ENCODE assay signal across 26 mouse cellular contexts in genomic region chr8:13039054-13039453, GRCm38 (mm10). TPM values are rescaled to one million over a fixed set of nuclear protein-coding genes. Genes with fewer than 3 reads are reported as not detected.
DNase-seq lines count a peak whose midpoint lies in the region; ATAC-seq lines count a peak whose summit lies in the region.
"Had no signal": no experiment of that assay in that cellular context is flagged by ENCODE, and none has a peak within 500 bp of the region (broad histone marks: within the 10 kb centered on the region; RNA-seq: fewer than 3 reads in every experiment).

No protein-coding gene starts in this region.

- peak overlapping the region; percentile 43; the same call in 1 of the 2 replicates for H3K4me3 ChIP-seq in liver, embryonic 16.5 days (ENCODE audit: low read depth, low read length)
- peak overlapping the region; percentile 90 for H3K4me3 ChIP-seq in megakaryocyte, embryonic 14.5 days (replicated peaks)
- no peak overlapping the region for H3K4me3 ChIP-seq in hindbrain, embryonic 13.5 days
- H3K4me3 ChIP-seq: forebrain, embryonic 15.5 days; heart, embryonic 15.5 days; limb, embryonic 12.5 days; neural tube, embryonic 15.5 days had no signal

- H3K4me2 ChIP-seq in liver, embryonic 16.5 days (ENCODE audit: low read depth, low read length) = peak overlapping the region; percentile 17
- H3K4me2 ChIP-seq in hindbrain, embryonic 13.5 days = no peak overlapping the region
- H3K4me2 ChIP-seq: forebrain, embryonic 15.5 days; heart, embryonic 15.5 days; limb, embryonic 12.5 days; neural tube, embryonic 15.5 days had no signal

- H3K4me1 ChIP-seq in liver, embryonic 16.5 days (ENCODE audit: control insufficient read depth, low read depth, low read length) = peaks cover 10% of the 10 kb centered on the region; the same call in 1 of the 2 replicates
- H3K4me1 ChIP-seq in megakaryocyte, embryonic 14.5 days = peaks cover 81% of the 10 kb centered on the region
- H3K4me1 ChIP-seq in hindbrain, embryonic 13.5 days (replicated peaks) = 0 out of 2 replicates have a peak, but pooled peaks cover 6% of the 10 kb centered on the region
- H3K4me1 ChIP-seq: neural tube, embryonic 15.5 days had no signal

- peak; percentile 59 for ATAC-seq in granulocyte monocyte progenitor cell, adult 5-6 weeks (replicated peaks; ENCODE audit: poor library complexity, severe bottlenecking)
- no peak for ATAC-seq in liver, embryonic 16.5 days (ENCODE audit: low read depth)
- no peak for ATAC-seq in erythroid progenitor cell, adult 5-6 weeks (replicated peaks; ENCODE audit: low FRiP score, poor library complexity, severe bottlenecking)
- ATAC-seq in hindbrain, embryonic 13.5 days (ENCODE audit: low FRiP score) = no peak
- ATAC-seq: forebrain, embryonic 15.5 days had no signal

- H3K36me3 ChIP-seq in liver, embryonic 16.5 days (ENCODE audit: control insufficient read depth, insufficient read depth) = no peaks in the 10 kb centered on the region
- H3K36me3 ChIP-seq in megakaryocyte, embryonic 14.5 days (replicated peaks; ENCODE audit: low read length) = peaks cover 61% of the 10 kb centered on the region
- no peaks in the 10 kb centered on the region for H3K36me3 ChIP-seq in hindbrain, embryonic 13.5 days
- H3K36me3 ChIP-seq: forebrain, embryonic 15.5 days; heart, embryonic 15.5 days; limb, embryonic 12.5 days; neural tube, embryonic 15.5 days had no signal

- no peaks in the 10 kb centered on the region for H3K9me3 ChIP-seq in liver, embryonic 16.5 days (replicated peaks; ENCODE audit: control insufficient read depth, low read length)
- no peaks in the 10 kb centered on the region for H3K9me3 ChIP-seq in megakaryocyte, embryonic 14.5 days
- H3K9me3 ChIP-seq in hindbrain, embryonic 13.5 days = no peaks in the 10 kb centered on the region
- H3K9me3 ChIP-seq: forebrain, embryonic 15.5 days; heart, embryonic 15.5 days; limb, embryonic 12.5 days; neural tube, embryonic 15.5 days had no signal

- DNase-seq in 416B (ENCODE audit: low read depth) = peak; percentile 43
- no peak for DNase-seq in testis, postnatal 10 days (ENCODE audit: low spot score)
- DNase-seq: cerebellum, adult 8-10 months; gastrocnemius, postnatal 25 days; kidney, adult 18-20 months; kidney, postnatal 14 days; midbrain, embryonic 14.5 days; right cerebral cortex, postnatal 25 days; thymus, adult 18-20 months had no signal

- H3K27ac ChIP-seq in liver, embryonic 16.5 days (ENCODE audit: low read length) = peak overlapping the region; percentile 15; the same call in 1 of the 2 replicates
- H3K27ac ChIP-seq in hindbrain, embryonic 13.5 days = no peak overlapping the region
- H3K27ac ChIP-seq: forebrain, embryonic 15.5 days; heart, embryonic 15.5 days; limb, embryonic 12.5 days; macrophage; neural tube, embryonic 15.5 days had no signal

- H3K9ac ChIP-seq in liver, embryonic 16.5 days (ENCODE audit: low read depth, low read length) = no peak overlapping the region
- no peak overlapping the region for H3K9ac ChIP-seq in hindbrain, embryonic 13.5 days
- H3K9ac ChIP-seq: forebrain, embryonic 15.5 days; heart, embryonic 15.5 days; limb, embryonic 12.5 days; neural tube, embryonic 15.5 days had no signal

- WGBS in liver, embryonic 16.5 days (ENCODE audit: insufficient replicate concordance) = 50% methylated on average over 6 of the region's 6 CpGs
- 80% methylated on average over 6 of the region's 6 CpGs for WGBS in hindbrain, embryonic 13.5 days

- H3K27me3 ChIP-seq in liver, embryonic 16.5 days (ENCODE audit: control insufficient read depth, insufficient read depth, low read depth, low read length) = no peaks in the 10 kb centered on the region
- peaks cover 6% of the 10 kb centered on the region for H3K27me3 ChIP-seq in megakaryocyte, embryonic 14.5 days (replicated peaks)
- no peaks in the 10 kb centered on the region for H3K27me3 ChIP-seq in hindbrain, embryonic 13.5 days
- H3K27me3 ChIP-seq: forebrain, embryonic 15.5 days; heart, embryonic 15.5 days; limb, embryonic 12.5 days; neural tube, embryonic 15.5 days had no signal

RNA-seq across cellular contexts. Expression of gene F10, which starts 1.9 kb away (rescaled TPM):
- 27.7 and 33.4 TPM in 2 replicates for total RNA-seq in granulocyte monocyte progenitor cell, adult 5-6 weeks (2014; fragmentation: Nextera tagmentation)
- 21.3 and 23.1 TPM in 2 replicates for total RNA-seq in granulocyte monocyte progenitor cell, adult 5-6 weeks (2017)
- polyA plus RNA-seq in liver, embryonic 16.5 days (2015; fragmentation: Nextera tagmentation; extraction: Ambion mirVana) = 179 and 195 TPM in 2 replicates
- polyA plus RNA-seq in megakaryocyte, embryonic 14.5 days (2012; ENCODE audit: insufficient read depth, low replicate concordance) = 19.0 and 24.9 TPM in 2 replicates
- total RNA-seq in erythroid progenitor cell, adult 5-6 weeks (2015; ENCODE audit: low replicate concordance) = 1.8 and 2.9 TPM in 2 replicates
- total RNA-seq in erythroid progenitor cell, adult 5-6 weeks (2017; ENCODE audit: low replicate concordance) = 5.1 and 5.6 TPM in 2 replicates
- polyA plus RNA-seq in hindbrain, embryonic 13.5 days (2015; fragmentation: Nextera tagmentation; extraction: Ambion mirVana) = 0.61 and 0.69 TPM in 2 replicates
- total RNA-seq: layer of hippocampus, adult 8-10 months had no signal
- polyA plus RNA-seq: C2C12; cortical plate, adult 2 months had no signal

RNA-seq across cellular contexts. Expression of gene F7, which starts 13.2 kb away (rescaled TPM):
- 1.3 TPM in 1 of 2 replicates, not detected in the other for total RNA-seq in granulocyte monocyte progenitor cell, adult 5-6 weeks (2014; fragmentation: Nextera tagmentation)
- 0.46 and 1.0 TPM in 2 replicates for total RNA-seq in granulocyte monocyte progenitor cell, adult 5-6 weeks (2017)
- 10.9 and 11.0 TPM in 2 replicates for polyA plus RNA-seq in liver, embryonic 16.5 days (2015; fragmentation: Nextera tagmentation; extraction: Ambion mirVana)
- polyA plus RNA-seq in megakaryocyte, embryonic 14.5 days (2012; ENCODE audit: insufficient read depth, low replicate concordance) = 11.8 TPM in 1 of 2 replicates, not detected in the other
- total RNA-seq in erythroid progenitor cell, adult 5-6 weeks (2015; ENCODE audit: low replicate concordance) = not detected in 2 replicates
- total RNA-seq in erythroid progenitor cell, adult 5-6 weeks (2017; ENCODE audit: low replicate concordance) = not detected in 2 replicates
- polyA plus RNA-seq in hindbrain, embryonic 13.5 days (2015; fragmentation: Nextera tagmentation; extraction: Ambion mirVana) = 0.13 TPM in 1 of 2 replicates, not detected in the other
- total RNA-seq: gastrocnemius, postnatal 25 days; layer of hippocampus, adult 8-10 months had no signal
- polyA plus RNA-seq: C2C12; embryonic facial prominence, embryonic 11.5 days; limb, embryonic 12.5 days; midbrain, embryonic 14.5 days; neural tube, embryonic 15.5 days; stomach, embryonic 14.5 days had no signal

RNA-seq across cellular contexts. Expression of gene Proz, which starts 21.7 kb away (rescaled TPM):
- not detected in 2 replicates for total RNA-seq in granulocyte monocyte progenitor cell, adult 5-6 weeks (2014; fragmentation: Nextera tagmentation)
- 0.09 and 0.21 TPM in 2 replicates for total RNA-seq in granulocyte monocyte progenitor cell, adult 5-6 weeks (2017)
- 46.0 and 53.4 TPM in 2 replicates for polyA plus RNA-seq in liver, embryonic 16.5 days (2015; fragmentation: Nextera tagmentation; extraction: Ambion mirVana)
- polyA plus RNA-seq in megakaryocyte, embryonic 14.5 days (2012; ENCODE audit: insufficient read depth, low replicate concordance) = 0.08 TPM in 1 of 2 replicates, not detected in the other
- not detected in 2 replicates for total RNA-seq in erythroid progenitor cell, adult 5-6 weeks (2015; ENCODE audit: low replicate concordance)
- not detected in 2 replicates for total RNA-seq in erythroid progenitor cell, adult 5-6 weeks (2017; ENCODE audit: low replicate concordance)
- 0.73 and 1.1 TPM in 2 replicates for polyA plus RNA-seq in hindbrain, embryonic 13.5 days (2015; fragmentation: Nextera tagmentation; extraction: Ambion mirVana)
- total RNA-seq: adrenal gland, adult 18-20 months; gastrocnemius, postnatal 25 days; heart, adult 8-10 months; layer of hippocampus, adult 8-10 months had no signal
- polyA plus RNA-seq: macrophage had no signal

Comparison
In these comparisons a context has a peak if more than half of its experiments do, and no peak if none do; other contexts are left out.
1. RNA of gene F10, which starts 1.9 kb away (polyA plus RNA-seq): 179 to 195 TPM in liver, embryonic 16.5 days and 19.0 to 24.9 TPM in megakaryocyte, embryonic 14.5 days; 0.61 to 0.69 TPM in hindbrain, embryonic 13.5 days; every median in the first group is over 10 times any median in the second.
2. RNA of gene Proz, which starts 21.7 kb away (polyA plus RNA-seq): 46.0 to 53.4 TPM in liver, embryonic 16.5 days; 0.73 to 1.1 TPM in hindbrain, embryonic 13.5 days and 0.08 TPM in megakaryocyte, embryonic 14.5 days; every median in the first group is over 10 times any median in the second.